Mouse (Mus musculus) kidney, adult 2 months (tissue): ENCODE data around the gene Nudt9. TPM values are rescaled to one million over a fixed set of nuclear protein-coding genes. Genes with fewer than 3 reads are reported as not detected.

Source experiments
- DNase-seq: peaks from one replicate; pipeline ENCODE4 v3.0.0; 2021
- H3K27ac ChIP-seq: fragments of 200-500 bp; 2 replicates; pipeline ENCODE4 v1.5.1; 2012; ENCODE audit warnings: low read depth, low read length, control low read depth, inconsistent platforms; ENCODE audit not compliant: insufficient read depth
- H3K27me3 ChIP-seq: fragments of 200-500 bp; replicated peaks from 2 replicates; pipeline ENCODE4 v1.6.1; 2012; ENCODE audit warnings: mild to moderate bottlenecking, moderate library complexity, low read length, inconsistent platforms; ENCODE audit not compliant: control insufficient read depth, insufficient read depth
- H3K36me3 ChIP-seq: fragments of 200-500 bp; 2 replicates; pipeline ENCODE4 v1.6.1; 2012; ENCODE audit warnings: mild to moderate bottlenecking, moderate library complexity, low read length, inconsistent platforms; ENCODE audit not compliant: control insufficient read depth, insufficient read depth
- H3K4me1 ChIP-seq: fragments of 200-500 bp; 2 replicates; pipeline ENCODE4 v1.6.1; 2011; ENCODE audit warnings: low read length; ENCODE audit not compliant: control insufficient read depth, insufficient read depth
- H3K4me3 ChIP-seq: fragments of 200-500 bp; 2 replicates; pipeline ENCODE4 v1.5.1; 2011; ENCODE audit warnings: mild to moderate bottlenecking, low read depth, low read length, control low read depth; ENCODE audit not compliant: insufficient read depth
- CTCF ChIP-seq: fragments of 200-500 bp; conservative IDR thresholded peaks from 2 replicates; pipeline ENCODE4 v1.5.1; 2011; ENCODE audit warnings: low read depth, mild to moderate bottlenecking, control low read depth, low read length, moderate library complexity, mixed read lengths; ENCODE audit not compliant: insufficient read depth, insufficient read length
- POLR2A ChIP-seq: fragments of 200-500 bp; IDR thresholded peaks from one replicate; pipeline ENCODE4 v1.6.1; 2011; ENCODE audit warnings: low read depth, low read length, control low read depth
- WGBS: fragments of 180-500 bp; shearing (Covaris S2); methylation state at CpG from one replicate; pipeline ENCODE4 v1.1.7; 2018; 5-methylcytosine and 5-hydroxymethylcytosine counted together
- polyA plus RNA-seq: library from polyadenylated mRNA; depleted of rRNA; stranded (reverse); fragments of >200 nt; gene quantifications from 2 replicates; pipeline ENCODE4 v1.2.3, GENCODE M21; 2012

Gene Nudt9
- polyA plus RNA-seq, 1 experiment, result 63.8 TPM

DNA sequence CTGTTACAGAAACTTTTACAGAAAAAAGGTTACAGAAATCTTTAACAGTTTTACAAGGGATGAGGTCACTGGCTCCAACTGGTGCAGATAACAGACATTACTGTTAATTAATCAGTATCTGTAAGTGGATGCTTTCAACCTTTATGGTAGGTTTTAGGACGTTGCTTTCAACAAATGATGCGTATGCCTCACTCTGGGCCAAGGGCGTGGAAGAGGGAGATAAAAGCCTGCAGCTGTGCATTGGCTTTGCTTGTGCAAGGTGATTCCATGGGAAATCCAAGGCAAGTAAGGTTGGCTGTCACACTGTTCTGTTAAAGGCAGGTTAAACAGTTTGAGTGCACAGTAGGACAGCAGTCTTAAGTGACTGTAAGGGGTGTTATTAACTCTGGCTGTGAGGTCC, 39.3 kb upstream of the Nudt9 start:
- 87% methylated on average over 3 of the region's 3 CpGs for WGBS

DNA sequence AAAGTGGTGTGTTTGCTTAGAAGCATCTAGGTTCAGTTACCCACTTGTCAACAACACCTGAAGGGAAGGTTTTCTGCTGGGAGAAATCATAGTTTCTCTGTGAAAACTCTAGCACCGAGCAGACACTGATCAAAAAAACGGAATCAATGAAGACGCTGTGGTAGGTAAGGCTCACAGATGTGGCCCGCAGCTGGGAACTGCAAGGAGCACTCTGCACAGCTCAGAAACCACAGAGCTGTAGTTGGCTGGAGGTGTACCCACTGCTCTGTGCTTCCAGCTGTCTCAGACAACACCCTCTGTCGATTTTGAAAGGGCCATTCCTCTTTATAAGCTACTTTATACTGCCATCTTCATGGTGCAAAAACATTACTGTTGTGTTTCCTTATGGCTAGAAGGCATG, 38.3 kb upstream of the Nudt9 start:
- H3K4me1 ChIP-seq, result peaks cover 4% of the 10 kb centered on the region; the same call in 1 of the 2 replicates
- no peak overlapping the region for H3K27ac ChIP-seq
- WGBS, result 79% methylated on average over 5 of the region's 5 CpGs
- H3K4me3 ChIP-seq, result no peak overlapping the region
- no peak for TF ChIP-seq POLR2A
- TF ChIP-seq CTCF, result no peak
- no peaks in the 10 kb centered on the region for H3K27me3 ChIP-seq
- DNase-seq, result no peak
- H3K36me3 ChIP-seq, result peaks cover 15% of the 10 kb centered on the region

More for the DNA sequence above, 39.3 kb upstream of the Nudt9 start:
- TF ChIP-seq CTCF (no peak), POLR2A (no peak)
- Histone ChIP-seq H3K4me1 (peaks cover 2% of the 10 kb centered on the region; the same call in 1 of the 2 replicates), H3K27ac (no peak overlapping the region), H3K36me3 (peaks cover 20% of the 10 kb centered on the region), H3K27me3 (no peaks in the 10 kb centered on the region), H3K4me3 (no peak overlapping the region)
- DNase-seq, result no peak

DNA sequence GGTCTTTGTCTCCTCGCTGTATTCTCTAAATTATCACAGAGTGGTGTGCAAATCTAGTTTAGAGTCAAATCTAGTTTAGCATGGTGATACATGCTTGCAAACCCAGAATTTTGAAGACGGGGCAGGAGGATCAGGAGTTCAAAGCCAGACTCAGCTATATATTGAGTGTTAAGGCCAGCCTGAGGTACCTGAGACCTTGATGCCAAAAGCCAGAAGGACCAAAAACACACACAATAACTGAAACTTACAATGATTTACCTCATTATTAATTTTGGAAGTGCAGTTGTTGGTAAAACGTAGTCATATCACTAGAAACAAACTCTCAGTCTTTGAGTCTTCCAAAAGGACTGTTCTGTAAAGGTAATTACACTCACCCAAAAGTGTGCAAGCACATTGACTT, 36.7 kb upstream of the Nudt9 start:
- WGBS, result 93% methylated on average over 3 of the region's 3 CpGs
- TF ChIP-seq POLR2A, result no peak
- TF ChIP-seq CTCF, result no peak
- no peak for DNase-seq

DNA sequence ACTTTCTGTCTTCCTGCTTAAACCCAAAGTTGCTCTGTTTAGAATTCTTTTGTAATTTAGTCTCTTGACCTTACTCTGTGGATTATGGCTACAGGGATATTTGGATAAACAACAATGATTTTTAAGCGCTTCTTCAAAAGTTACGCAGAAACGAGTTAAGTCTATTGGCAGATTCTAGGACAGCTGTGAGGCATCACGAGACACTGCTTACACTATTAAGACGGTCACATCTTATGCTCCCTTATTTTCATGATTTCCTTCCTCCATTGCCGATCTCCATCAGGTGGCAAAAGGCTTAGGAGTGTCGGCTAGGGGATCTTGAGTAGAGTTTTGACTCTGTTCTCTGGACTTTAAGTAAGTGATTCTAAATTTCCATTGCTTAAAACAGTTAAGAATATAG, 35.8 kb upstream of the Nudt9 start:
- no peaks in the 10 kb centered on the region for H3K27me3 ChIP-seq
- H3K36me3 ChIP-seq, result peaks cover 15% of the 10 kb centered on the region
- no peak overlapping the region for H3K27ac ChIP-seq
- no peak for TF ChIP-seq POLR2A
- no peak for TF ChIP-seq CTCF
- DNase-seq, result no peak
- WGBS, result 88% methylated on average over 7 of the region's 7 CpGs
- no peak overlapping the region for H3K4me3 ChIP-seq
- H3K4me1 ChIP-seq, result peaks cover 4% of the 10 kb centered on the region; the same call in 1 of the 2 replicates

More for the DNA sequence above, 36.7 kb upstream of the Nudt9 start:
- Histone ChIP-seq H3K4me3 (no peak overlapping the region), H3K27ac (no peak overlapping the region), H3K4me1 (peaks cover 4% of the 10 kb centered on the region; the same call in 1 of the 2 replicates), H3K36me3 (peaks cover 15% of the 10 kb centered on the region), H3K27me3 (no peaks in the 10 kb centered on the region)

DNA sequence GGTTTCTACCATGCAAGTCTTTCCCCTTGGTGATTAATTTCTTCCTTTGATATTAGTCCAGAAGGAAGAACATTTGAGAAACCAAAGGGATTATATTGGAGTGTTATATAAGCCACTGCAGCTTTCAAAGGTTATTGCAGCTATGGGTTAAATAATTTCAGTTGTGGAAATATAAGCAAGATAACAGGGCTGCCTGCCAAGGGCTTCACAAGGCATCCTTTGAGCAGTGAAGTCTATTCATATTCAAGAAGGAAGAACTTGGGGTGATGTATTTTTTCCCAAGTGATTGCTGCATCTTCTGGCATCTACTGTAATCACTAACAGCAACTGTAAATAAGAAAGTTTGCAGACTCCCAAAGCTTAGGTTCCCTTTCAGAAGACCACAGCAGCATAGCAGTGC, 34.7 kb upstream of the Nudt9 start:
- no peak overlapping the region for H3K4me3 ChIP-seq
- peaks cover 15% of the 10 kb centered on the region for H3K36me3 ChIP-seq
- DNase-seq, result no peak
- no peak for TF ChIP-seq POLR2A
- no peak for TF ChIP-seq CTCF
- no peak overlapping the region for H3K27ac ChIP-seq
- peaks cover 4% of the 10 kb centered on the region; the same call in 1 of the 2 replicates for H3K4me1 ChIP-seq
- H3K27me3 ChIP-seq, result no peaks in the 10 kb centered on the region

DNA sequence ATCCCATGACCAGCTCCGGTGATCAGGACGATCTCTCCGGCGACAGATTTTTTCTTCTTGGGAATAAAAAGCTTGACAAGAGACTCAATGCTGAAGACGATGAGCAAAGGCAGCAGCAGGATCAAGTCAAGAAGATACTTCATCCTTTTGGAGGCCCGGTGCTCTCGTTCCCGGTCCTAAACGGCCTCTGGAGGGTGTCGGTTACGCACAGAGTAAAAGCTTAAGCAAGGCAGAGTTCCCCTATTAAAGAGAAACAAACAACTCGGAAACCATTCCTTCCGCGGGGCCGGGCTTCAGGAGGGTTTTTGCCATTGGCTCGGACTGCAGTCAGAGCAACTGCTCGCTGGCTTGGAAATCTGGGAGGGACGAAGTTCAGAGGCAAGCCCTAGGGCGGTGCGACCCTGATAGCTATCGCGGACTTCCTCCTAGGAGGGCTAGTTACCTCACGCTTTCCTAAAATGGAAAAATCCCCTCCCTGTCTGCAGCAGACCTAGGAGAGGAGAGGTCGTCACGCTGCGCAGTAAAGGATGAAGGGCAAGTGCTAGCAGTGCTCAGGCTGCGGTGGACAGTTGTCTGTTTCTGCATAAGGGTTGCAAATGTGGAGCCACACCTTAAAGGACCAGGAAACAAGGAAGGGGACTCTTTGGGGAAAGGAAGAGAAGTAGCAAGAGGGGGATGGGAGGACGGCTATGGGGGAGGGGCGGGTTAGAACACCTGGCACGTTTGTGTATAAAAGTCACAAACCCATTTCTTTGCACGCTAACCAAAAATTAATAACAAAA, 24.3 kb upstream of the Nudt9 start, which contains the start of gene Hsd17b11:
Hsd17b11 (minus strand) TSS at position 323 of the 782 bp plus-strand sequence.
- 0 out of 2 replicates have a peak, but pooled peaks have one; percentile 20 for TF ChIP-seq CTCF
- peak; percentile 74 for TF ChIP-seq POLR2A
- Histone ChIP-seq H3K36me3 (peaks cover 5% of the 10 kb centered on the region; the same call in 1 of the 2 replicates), H3K4me3 (peak within 1 kb of the TSS; percentile 67), H3K27me3 (no peaks in the 10 kb centered on the region), H3K27ac (peak within 1 kb of the TSS; percentile 95), H3K4me1 (peaks cover 17% of the 10 kb centered on the region)
- under 1% methylated on average over 31 of the region's 31 CpGs for WGBS
- DNase-seq, result peak; percentile 97

DNA sequence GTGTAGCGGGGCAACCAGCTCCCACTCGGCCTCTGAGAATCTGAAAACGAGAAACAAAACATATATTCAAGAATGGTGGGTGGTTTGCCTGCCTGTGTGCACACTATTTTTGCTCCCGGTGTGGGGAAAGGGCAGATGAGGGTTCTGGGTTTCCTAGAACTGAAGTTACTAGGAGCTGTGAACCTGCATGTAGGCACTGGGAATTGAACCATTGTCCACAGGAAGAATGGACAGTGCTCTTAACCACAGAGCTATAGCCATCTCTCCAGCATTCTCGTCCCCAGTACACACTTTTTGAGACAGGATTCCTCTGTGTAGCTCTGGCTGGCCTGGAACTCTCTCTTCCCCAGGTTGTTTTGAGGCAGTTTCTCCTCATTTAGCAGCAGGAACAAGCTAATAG, 23.5 kb upstream of the Nudt9 start:
- 52% methylated on average over 5 of the region's 5 CpGs for WGBS
- Histone ChIP-seq H3K36me3 (0 out of 2 replicates have a peak, but pooled peaks cover 1% of the 10 kb centered on the region), H3K4me1 (peaks cover 17% of the 10 kb centered on the region), H3K4me3 (no peak overlapping the region), H3K27ac (peak overlapping the region; percentile 72), H3K27me3 (no peaks in the 10 kb centered on the region)
- TF ChIP-seq CTCF (no peak), POLR2A (no peak)
- no peak for DNase-seq
